Mouse (Mus musculus): ENCODE measurements around the gene Olfm4. TPM values are rescaled to one million over a fixed set of nuclear protein-coding genes. Genes with fewer than 3 reads are reported as not detected.

Olfm4 gene
- polyA plus RNA-seq (2017; shearing (Covaris generic)), result not detected

GRCm38 (mm10) chr14:79983781-79984180 lies at the start of gene Olfm4:
Olfm4 (plus strand) TSS chr14:79984081.
- no peak for ATAC-seq

GRCm38 (mm10) chr14:79934426-79934825 lies 49.5 kb upstream of the Olfm4 start:
- ATAC-seq, result no peak

GRCm38 (mm10) chr14:79936879-79937468 lies 46.9 kb upstream of the Olfm4 start:
- ATAC-seq, result no peak

GRCm38 (mm10) chr14:79945876-79946275 lies 38.0 kb upstream of the Olfm4 start:
- no peak for ATAC-seq

- no peak for ATAC-seq
Observed at GRCm38 (mm10) chr14:79955678-79956077, 28.2 kb upstream of the Olfm4 start.

- ATAC-seq, result no peak
Observed at GRCm38 (mm10) chr14:79957789-79958487, 25.9 kb upstream of the Olfm4 start.

- ATAC-seq, result no peak
Observed at GRCm38 (mm10) chr14:79961187-79961586, 22.7 kb upstream of the Olfm4 start.

GRCm38 (mm10) chr14:79961602-79962001 lies 22.3 kb upstream of the Olfm4 start:
- no peak for ATAC-seq

- no peak for ATAC-seq
Observed at GRCm38 (mm10) chr14:79970165-79970564, 13.7 kb upstream of the Olfm4 start.

- ATAC-seq, result no peak
Observed at GRCm38 (mm10) chr14:79970928-79971738, 12.7 kb upstream of the Olfm4 start.

GRCm38 (mm10) chr14:79981437-79981836 lies 2.4 kb upstream of the Olfm4 start:
- no peak for ATAC-seq

GRCm38 (mm10) chr14:79985137-79985670 lies 1.3 kb downstream of the Olfm4 start:
- no peak for ATAC-seq

- no peak for ATAC-seq
Observed at GRCm38 (mm10) chr14:79985696-79986095, 1.8 kb downstream of the Olfm4 start.

- no peak for ATAC-seq
Observed at GRCm38 (mm10) chr14:79986831-79987230, 3.0 kb downstream of the Olfm4 start.

GRCm38 (mm10) chr14:79989785-79990184 lies 5.9 kb downstream of the Olfm4 start:
- no peak for ATAC-seq

GRCm38 (mm10) chr14:79990547-79990946 lies 6.7 kb downstream of the Olfm4 start:
- no peak for ATAC-seq

GRCm38 (mm10) chr14:79997534-79997933 lies 13.7 kb downstream of the Olfm4 start:
- no peak for ATAC-seq

- no peak for ATAC-seq
Observed at GRCm38 (mm10) chr14:80000110-80000531, 16.2 kb downstream of the Olfm4 start.

- ATAC-seq, result no peak
Observed at GRCm38 (mm10) chr14:80007686-80008085, 23.8 kb downstream of the Olfm4 start.

GRCm38 (mm10) chr14:80010426-80010825 lies 26.5 kb downstream of the Olfm4 start:
- ATAC-seq, result no peak

GRCm38 (mm10) chr14:80014966-80015365 lies 31.1 kb downstream of the Olfm4 start:
- ATAC-seq, result no peak

GRCm38 (mm10) chr14:80016112-80016511 lies 32.2 kb downstream of the Olfm4 start:
- ATAC-seq, result no peak

- ATAC-seq, result no peak
Observed at GRCm38 (mm10) chr14:80026078-80026477, 42.2 kb downstream of the Olfm4 start.
